Mouse (Mus musculus) erythroid progenitor cell, adult 5-6 weeks (primary cell): ENCODE data around the gene Itpripl1. TPM values are rescaled to one million over a fixed set of nuclear protein-coding genes. Genes with fewer than 3 reads are reported as not detected.
"Not testable (repeated sequence)": the region's sequence is repeated elsewhere in the genome, so short reads cannot be mapped to it uniquely, and the experiment has no call there.

ENCODE experiments used
- ATAC-seq: replicated peaks from 2 replicates; pipeline ENCODE4 v1.8.0; 2016; ENCODE audit warnings: moderate number of reproducible peaks, mild to moderate bottlenecking, moderate TSS enrichment, inconsistent platforms; ENCODE audit not compliant: poor library complexity, low FRiP score, severe bottlenecking
- total RNA-seq, 2 experiments: library from RNA; stranded (forward) in 1 of 2; stranded (reverse) in 1 of 2; fragments of 150-400 nt in 1 of 2; fragments of 186-747, 209-891 nt in 1 of 2; gene quantifications; 2 replicates each; pipeline versions ENCODE4 v1.2.3 to v1.2.4; 2015 to 2017; ENCODE audit warnings: low replicate concordance in 2 of 2

Gene Itpripl1
- total RNA-seq, 2 experiments from 2014 or later, result 2.2 to 8.0 TPM

DNA sequence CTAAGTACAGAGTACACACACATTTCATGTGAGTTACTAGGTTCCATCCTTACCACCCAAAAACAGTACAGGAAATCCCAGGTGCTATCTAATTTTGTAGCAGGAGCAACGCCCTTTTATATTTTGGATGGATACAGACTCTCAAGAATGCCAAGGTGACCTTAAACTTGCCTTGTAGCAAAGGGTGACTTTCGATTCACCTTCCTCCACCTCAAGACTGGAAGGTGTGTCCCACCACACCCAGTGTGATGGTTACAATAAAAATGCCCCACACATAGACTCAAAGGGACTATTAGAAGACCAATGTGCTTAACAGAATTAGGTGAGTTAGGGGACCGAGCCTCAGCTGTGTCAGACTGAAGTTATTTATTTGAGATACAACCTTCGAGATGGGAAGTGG, 34.3 kb downstream of the Itpripl1 start:
- ATAC-seq, result no peak

DNA sequence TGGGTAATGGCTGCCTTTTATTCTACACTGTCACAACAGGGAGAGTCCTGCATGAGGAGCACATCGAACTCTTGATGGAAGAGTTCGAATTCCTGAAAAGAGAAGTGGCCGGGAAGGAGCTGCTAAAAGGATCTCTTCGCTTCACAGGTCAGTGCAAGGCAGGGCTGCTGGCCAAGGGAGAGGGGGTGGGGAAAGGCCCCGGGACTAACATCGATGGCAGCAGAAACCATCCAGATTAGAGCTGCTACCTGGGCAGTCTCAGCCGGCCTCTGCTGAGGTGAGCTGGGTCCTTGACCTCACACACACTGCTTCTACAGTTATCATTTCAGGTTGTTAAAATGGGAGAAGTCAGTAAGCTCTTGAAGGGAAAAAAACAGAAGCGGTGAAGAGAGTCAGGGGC, 51.2 kb downstream of the Itpripl1 start:
- ATAC-seq, result no peak

DNA sequence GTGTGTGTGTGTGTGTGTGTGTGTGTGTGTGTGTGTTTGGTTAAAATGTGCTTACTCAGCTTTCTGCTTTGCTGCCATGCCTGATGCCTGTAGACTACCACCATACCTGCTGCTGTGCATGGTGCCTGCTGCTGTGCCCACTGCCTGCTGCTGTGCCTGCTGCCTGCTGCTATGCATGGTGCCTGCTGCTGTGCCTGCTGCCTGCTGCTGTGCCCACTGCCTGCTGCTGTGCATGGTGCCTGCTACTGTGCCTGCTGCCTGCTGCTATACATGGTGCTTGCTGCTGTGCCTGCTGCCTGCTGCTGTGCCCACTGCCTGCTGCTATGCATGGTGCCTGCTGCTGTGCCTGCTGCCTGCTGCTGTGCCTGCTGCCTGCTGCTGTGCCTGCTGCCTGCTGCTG, 53.1 kb downstream of the Itpripl1 start:
- ATAC-seq, result not testable (repeated sequence)

Other genes starting within 250 kb of the Itpripl1 start
- gene Sppl2a, start 210.2 kb downstream of the Itpripl1 start, total RNA-seq (2015; ENCODE audit: low replicate concordance), result 22.3 and 36.9 TPM in 2 replicates
- gene Sppl2a, start 210.2 kb downstream of the Itpripl1 start, total RNA-seq (2017; ENCODE audit: low replicate concordance), result 26.3 and 26.4 TPM in 2 replicates
- gene Ap4e1, start 134.7 kb downstream of the Itpripl1 start, total RNA-seq (2015; ENCODE audit: low replicate concordance), result 6.7 and 7.6 TPM in 2 replicates
- 9.2 and 17.2 TPM in 2 replicates for gene Ap4e1, start 134.7 kb downstream of the Itpripl1 start, total RNA-seq (2017; ENCODE audit: low replicate concordance)
- 36.9 and 58.7 TPM in 2 replicates for gene Blvra, start 72.8 kb downstream of the Itpripl1 start, total RNA-seq (2015; ENCODE audit: low replicate concordance)
- 29.5 and 43.9 TPM in 2 replicates for gene Blvra, start 72.8 kb downstream of the Itpripl1 start, total RNA-seq (2017; ENCODE audit: low replicate concordance)
- 160 and 195 TPM in 2 replicates for gene Ncaph, start 9.5 kb downstream of the Itpripl1 start, total RNA-seq (2015; ENCODE audit: low replicate concordance)
- gene Ncaph, start 9.5 kb downstream of the Itpripl1 start, total RNA-seq (2017; ENCODE audit: low replicate concordance), result 202 and 244 TPM in 2 replicates
- gene 1810024B03Rik, start 64.8 kb upstream of the Itpripl1 start, total RNA-seq (2015; ENCODE audit: low replicate concordance), result 0.84 TPM in 1 of 2 replicates, not detected in the other
- gene 1810024B03Rik, start 64.8 kb upstream of the Itpripl1 start, total RNA-seq (2017; ENCODE audit: low replicate concordance), result 1.1 TPM in 1 of 2 replicates, not detected in the other
- gene Snrnp200, start 64.9 kb upstream of the Itpripl1 start, total RNA-seq (2015; ENCODE audit: low replicate concordance), result 68.3 and 82.5 TPM in 2 replicates
- 86.6 and 112 TPM in 2 replicates for gene Snrnp200, start 64.9 kb upstream of the Itpripl1 start, total RNA-seq (2017; ENCODE audit: low replicate concordance)
- gene Ciao1, start 104.4 kb upstream of the Itpripl1 start, total RNA-seq (2015; ENCODE audit: low replicate concordance), result 9.2 and 15.1 TPM in 2 replicates
- 9.4 and 11.9 TPM in 2 replicates for gene Ciao1, start 104.4 kb upstream of the Itpripl1 start, total RNA-seq (2017; ENCODE audit: low replicate concordance)
- 13.3 and 29.3 TPM in 2 replicates for gene Tmem127, start 104.5 kb upstream of the Itpripl1 start, total RNA-seq (2015; ENCODE audit: low replicate concordance)
- 25.8 and 28.4 TPM in 2 replicates for gene Tmem127, start 104.5 kb upstream of the Itpripl1 start, total RNA-seq (2017; ENCODE audit: low replicate concordance)
- gene Stard7, start 126.8 kb upstream of the Itpripl1 start, total RNA-seq (2015; ENCODE audit: low replicate concordance), result 47.2 and 59.5 TPM in 2 replicates
- 46.2 and 65.4 TPM in 2 replicates for gene Stard7, start 126.8 kb upstream of the Itpripl1 start, total RNA-seq (2017; ENCODE audit: low replicate concordance)
- gene Dusp2, start 192.7 kb upstream of the Itpripl1 start, total RNA-seq (2015; ENCODE audit: low replicate concordance), result 14.8 and 24.7 TPM in 2 replicates
- gene Dusp2, start 192.7 kb upstream of the Itpripl1 start, total RNA-seq (2017; ENCODE audit: low replicate concordance), result 3.1 and 16.0 TPM in 2 replicates
- gene Astl, start 195.2 kb upstream of the Itpripl1 start, total RNA-seq (2015; ENCODE audit: low replicate concordance), result not detected in 2 replicates
- gene Astl, start 195.2 kb upstream of the Itpripl1 start, total RNA-seq (2017; ENCODE audit: low replicate concordance), result not detected in 2 replicates
- not detected in 2 replicates for gene Adra2b, start 219.8 kb upstream of the Itpripl1 start, total RNA-seq (2015; ENCODE audit: low replicate concordance)
- not detected in 2 replicates for gene Adra2b, start 219.8 kb upstream of the Itpripl1 start, total RNA-seq (2017; ENCODE audit: low replicate concordance)